Mouse (Mus musculus): ENCODE data around the gene Triobp. TPM values are rescaled to one million over a fixed set of nuclear protein-coding genes. Genes with fewer than 3 reads are reported as not detected.

The Triobp gene
- polyA plus RNA-seq, 1 experiment from 2014 or later, result 33.0 TPM

DNA sequence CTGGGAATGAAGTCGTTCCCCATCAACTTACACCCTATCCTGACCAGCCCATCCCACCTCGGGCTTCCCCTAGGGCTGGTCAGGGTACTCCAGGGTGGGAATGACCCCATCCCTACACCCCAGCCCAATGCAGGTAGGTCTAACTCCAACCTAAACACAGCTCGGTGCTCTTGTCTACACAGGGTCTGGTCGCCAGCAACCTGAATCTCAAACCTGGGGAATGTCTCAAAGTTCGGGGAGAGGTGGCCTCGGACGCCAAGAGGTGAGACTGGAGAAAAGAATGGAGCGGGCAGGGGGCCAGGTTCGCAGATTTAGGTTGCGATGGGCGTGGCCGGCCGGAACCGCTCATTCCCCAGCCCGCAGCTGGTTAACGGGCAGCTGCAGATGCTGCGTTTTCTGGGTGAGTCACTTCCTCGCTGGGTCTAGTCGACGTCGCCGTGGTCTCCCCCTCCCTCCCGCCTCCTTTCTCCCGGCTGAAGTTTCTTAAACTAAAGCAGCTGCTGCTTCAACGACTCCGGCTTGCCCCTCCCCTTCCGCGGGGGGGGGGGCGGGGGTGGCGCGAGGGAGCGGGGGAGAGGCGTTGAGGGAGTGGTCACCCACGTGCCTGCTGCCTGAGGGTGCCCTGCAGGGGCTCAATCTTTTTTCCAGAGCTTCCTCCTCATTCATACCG, 19.6 kb upstream of the Triobp start:
- no peak for TF ChIP-seq CTCF (IDR thresholded peaks at IDR 0.05; ENCODE audit: low read depth)
- H3K4me1 ChIP-seq (replicated peaks; ENCODE audit: insufficient read depth, low read length), result peaks cover 25% of the 10 kb centered on the region
- under 1% methylated on average over 31 of the region's 35 CpGs for WGBS
- H3K9me3 ChIP-seq (replicated peaks; ENCODE audit: low read length), result no peaks in the 10 kb centered on the region
- no peaks in the 10 kb centered on the region for H3K36me3 ChIP-seq (ENCODE audit: insufficient read depth, low read length)
- peak overlapping the region; percentile 39 for H3K4me3 ChIP-seq (replicated peaks; ENCODE audit: low read depth, low read length)
- ATAC-seq (replicated peaks; ENCODE audit: low FRiP score, low read depth) (peak; percentile 41), DNase-seq (ENCODE audit: low spot score) (peak; percentile 96)
- peak overlapping the region; percentile 70 for H3K4me2 ChIP-seq (ENCODE audit: low read length)
- H3K27ac ChIP-seq, result peak overlapping the region; percentile 86
- no peaks in the 10 kb centered on the region for H3K27me3 ChIP-seq (ENCODE audit: insufficient read depth, low read length)
- H3K9ac ChIP-seq (ENCODE audit: low read depth, low read length), result peak overlapping the region; percentile 58; the same call in 1 of the 2 replicates

DNA sequence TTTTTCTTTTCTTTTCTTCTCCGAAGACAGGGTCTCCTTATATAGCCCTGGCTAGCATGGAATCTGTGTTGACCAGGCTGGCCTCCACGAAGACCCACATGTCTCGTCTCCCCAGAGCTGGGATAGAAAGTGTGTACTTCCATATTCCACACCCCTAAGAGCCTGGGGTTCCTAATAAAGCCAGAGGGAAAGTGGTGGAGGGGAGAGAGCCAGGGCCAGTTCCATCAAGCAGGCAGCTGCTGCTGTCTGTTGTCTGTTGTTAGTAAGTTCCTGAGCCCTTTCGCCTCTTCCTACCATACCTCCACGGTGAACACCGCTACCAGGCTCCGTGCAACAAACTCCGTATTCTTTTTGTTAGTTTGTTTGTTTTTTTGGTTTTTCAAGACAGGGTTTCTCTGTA, 19.0 kb upstream of the Triobp start:
- 50% methylated on average over 8 of the region's 8 CpGs for WGBS
- Histone ChIP-seq H3K9ac (ENCODE audit: low read depth, low read length) (no peak overlapping the region), H3K27ac (no peak overlapping the region; the same call in 1 of the 2 replicates), H3K27me3 (ENCODE audit: insufficient read depth, low read length) (no peaks in the 10 kb centered on the region), H3K4me3 (replicated peaks; ENCODE audit: low read depth, low read length) (no peak overlapping the region), H3K36me3 (ENCODE audit: insufficient read depth, low read length) (no peaks in the 10 kb centered on the region), H3K4me1 (replicated peaks; ENCODE audit: insufficient read depth, low read length) (peaks cover 25% of the 10 kb centered on the region), H3K4me2 (ENCODE audit: low read length) (peak overlapping the region; percentile 70), H3K9me3 (replicated peaks; ENCODE audit: low read length) (no peaks in the 10 kb centered on the region)
- TF ChIP-seq CTCF (IDR thresholded peaks at IDR 0.05; ENCODE audit: low read depth), result no peak
- no peak for ATAC-seq (replicated peaks; ENCODE audit: low FRiP score, low read depth)
- DNase-seq (ENCODE audit: low spot score), result no peak

DNA sequence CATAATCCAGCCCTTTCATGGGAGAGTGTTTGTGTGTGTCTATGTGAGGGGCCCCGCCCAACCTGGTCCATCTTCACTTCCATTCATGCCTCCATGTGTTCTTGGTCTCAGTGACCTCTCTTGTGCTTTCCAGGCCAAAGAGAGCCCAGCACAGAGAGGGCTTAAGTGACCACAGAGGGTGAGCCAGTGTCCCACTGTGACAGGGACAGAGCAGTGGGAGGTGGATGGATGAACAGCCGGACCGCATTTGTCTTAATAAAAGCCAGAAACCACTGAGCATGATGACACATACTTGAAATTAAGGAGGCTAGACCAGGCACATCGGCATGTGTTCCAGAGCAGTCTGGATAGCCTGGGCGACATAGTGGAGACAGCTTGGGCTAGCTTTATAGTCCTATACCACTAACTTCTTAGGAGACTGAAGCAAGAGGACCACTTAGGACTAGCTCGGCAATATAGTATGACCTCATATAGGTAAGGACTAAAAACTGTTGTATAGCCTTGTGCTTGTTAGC, 17.3 kb upstream of the Triobp start:
- ATAC-seq (replicated peaks; ENCODE audit: low FRiP score, low read depth), result no peak
- WGBS, result 93% methylated on average over 6 of the region's 6 CpGs
- no peak overlapping the region for H3K4me2 ChIP-seq (ENCODE audit: low read length)

DNA sequence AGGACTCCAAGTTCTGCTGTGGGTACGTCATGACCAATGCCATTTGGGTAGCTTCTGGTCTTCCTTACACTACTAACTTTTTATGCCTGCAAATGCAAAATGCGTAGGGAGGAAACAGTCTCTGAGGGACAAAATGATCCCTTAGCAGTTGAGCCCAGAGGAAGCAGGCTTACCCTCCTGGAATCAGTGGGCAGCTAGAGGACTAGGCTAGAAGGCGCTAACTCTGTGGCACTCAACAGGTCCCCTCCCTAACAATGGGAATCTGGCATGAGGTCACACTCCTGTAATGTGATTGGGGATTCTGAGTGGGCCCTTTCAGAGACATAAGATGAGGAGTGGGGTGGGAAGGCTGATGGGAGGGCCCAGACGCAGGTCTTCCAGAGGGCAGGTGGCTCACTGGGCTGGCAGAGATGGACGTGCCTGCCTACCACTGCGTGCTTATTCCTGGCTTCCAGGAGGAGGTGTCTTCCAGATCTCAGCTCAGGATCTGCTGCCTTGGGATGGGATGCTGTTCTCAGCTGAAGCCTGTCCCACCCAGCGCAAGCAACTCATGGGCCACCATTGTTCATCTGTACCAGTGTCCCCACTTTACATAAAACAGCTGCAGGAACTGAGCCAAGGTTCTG, 16.6 kb upstream of the Triobp start:
- Histone ChIP-seq H3K27ac (no peak overlapping the region), H3K4me2 (ENCODE audit: low read length) (no peak overlapping the region), H3K4me3 (replicated peaks; ENCODE audit: low read depth, low read length) (no peak overlapping the region), H3K9me3 (replicated peaks; ENCODE audit: low read length) (no peaks in the 10 kb centered on the region), H3K36me3 (ENCODE audit: insufficient read depth, low read length) (no peaks in the 10 kb centered on the region), H3K9ac (ENCODE audit: low read depth, low read length) (no peak overlapping the region), H3K4me1 (replicated peaks; ENCODE audit: insufficient read depth, low read length) (peaks cover 21% of the 10 kb centered on the region), H3K27me3 (ENCODE audit: insufficient read depth, low read length) (no peaks in the 10 kb centered on the region)
- WGBS, result 87% methylated on average over 7 of the region's 7 CpGs
- no peak for TF ChIP-seq CTCF (IDR thresholded peaks at IDR 0.05; ENCODE audit: low read depth)
- DNase-seq (ENCODE audit: low spot score) (no peak), ATAC-seq (replicated peaks; ENCODE audit: low FRiP score, low read depth) (no peak)

More for the DNA sequence above, 17.3 kb upstream of the Triobp start:
- no peak overlapping the region for H3K27ac ChIP-seq
- no peak for DNase-seq (ENCODE audit: low spot score)
- no peaks in the 10 kb centered on the region for H3K9me3 ChIP-seq (replicated peaks; ENCODE audit: low read length)
- H3K27me3 ChIP-seq (ENCODE audit: insufficient read depth, low read length), result no peaks in the 10 kb centered on the region
- peaks cover 22% of the 10 kb centered on the region for H3K4me1 ChIP-seq (replicated peaks; ENCODE audit: insufficient read depth, low read length)
- no peak overlapping the region for H3K4me3 ChIP-seq (replicated peaks; ENCODE audit: low read depth, low read length)
- H3K9ac ChIP-seq (ENCODE audit: low read depth, low read length), result no peak overlapping the region
- TF ChIP-seq CTCF (IDR thresholded peaks at IDR 0.05; ENCODE audit: low read depth), result no peak
- H3K36me3 ChIP-seq (ENCODE audit: insufficient read depth, low read length), result no peaks in the 10 kb centered on the region

DNA sequence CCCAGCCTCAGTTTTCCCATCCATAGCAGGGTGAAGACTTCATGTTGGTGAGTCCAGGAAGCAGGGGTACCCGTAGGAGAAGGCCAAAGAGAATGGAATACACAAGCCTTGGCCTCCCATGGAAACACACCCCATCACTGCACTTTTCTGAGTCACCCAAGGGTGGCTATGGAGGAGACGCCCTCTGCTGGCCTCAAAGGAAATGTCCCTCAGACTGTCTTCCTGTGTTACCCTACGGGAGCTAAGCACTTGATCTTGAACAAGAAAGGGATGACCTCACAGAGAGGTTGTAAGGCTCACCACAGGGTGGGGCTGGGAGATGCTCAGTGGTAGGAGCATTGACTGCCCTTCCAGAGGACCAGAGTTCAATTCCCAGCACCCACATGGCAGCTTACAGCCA, 15.9 kb upstream of the Triobp start:
- peak; percentile 77 for TF ChIP-seq CTCF (IDR thresholded peaks at IDR 0.05; ENCODE audit: low read depth)
- Histone ChIP-seq H3K9ac (ENCODE audit: low read depth, low read length) (no peak overlapping the region), H3K27me3 (ENCODE audit: insufficient read depth, low read length) (no peaks in the 10 kb centered on the region), H3K4me3 (replicated peaks; ENCODE audit: low read depth, low read length) (no peak overlapping the region), H3K4me1 (replicated peaks; ENCODE audit: insufficient read depth, low read length) (peaks cover 17% of the 10 kb centered on the region), H3K4me2 (ENCODE audit: low read length) (no peak overlapping the region), H3K27ac (no peak overlapping the region), H3K9me3 (replicated peaks; ENCODE audit: low read length) (no peaks in the 10 kb centered on the region), H3K36me3 (ENCODE audit: insufficient read depth, low read length) (no peaks in the 10 kb centered on the region)
- ATAC-seq (replicated peaks; ENCODE audit: low FRiP score, low read depth) (no peak), DNase-seq (ENCODE audit: low spot score) (peak; percentile 68)
- 17% methylated on average over 3 of the region's 3 CpGs for WGBS

DNA sequence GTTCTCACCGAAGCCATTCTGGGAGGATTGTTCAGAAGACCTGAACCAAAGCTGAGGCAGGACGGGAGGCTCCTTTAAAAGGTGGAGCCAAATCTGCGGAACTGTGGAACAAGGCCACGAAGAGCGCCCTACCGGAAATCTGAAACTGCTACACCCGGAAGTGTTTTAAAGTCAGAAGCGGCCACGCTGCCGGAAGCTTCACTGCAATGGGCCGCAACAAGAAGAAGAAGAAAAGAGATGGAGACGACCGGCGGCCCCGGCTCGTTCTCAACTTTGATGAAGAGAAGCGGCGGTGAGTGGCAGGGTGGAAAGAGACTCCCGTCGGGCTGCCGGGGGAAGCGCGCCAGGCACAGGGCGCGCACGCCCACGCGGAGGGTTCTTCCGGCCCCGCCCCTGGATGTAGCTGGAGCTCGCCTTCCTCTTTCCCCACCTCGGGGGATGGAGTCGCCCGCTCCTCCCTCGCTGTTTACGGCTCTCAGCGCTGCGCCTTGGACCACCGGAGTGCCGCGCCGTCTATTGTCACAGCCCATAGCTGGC, 12.7 kb upstream of the Triobp start, which contains the start of gene Nol12:
Gene Nol12 (plus strand): TSS at position 150 of the 537 bp plus-strand sequence.
- no peaks in the 10 kb centered on the region for H3K27me3 ChIP-seq (ENCODE audit: insufficient read depth, low read length)
- peaks cover 22% of the 10 kb centered on the region for H3K36me3 ChIP-seq (ENCODE audit: insufficient read depth, low read length)
- peak within 1 kb of the TSS; percentile 82 for H3K4me2 ChIP-seq (ENCODE audit: low read length)
- peak within 1 kb of the TSS; percentile 74 for H3K9ac ChIP-seq (ENCODE audit: low read depth, low read length)
- WGBS, result under 1% methylated on average over 39 of the region's 42 CpGs
- H3K27ac ChIP-seq, result peak within 1 kb of the TSS; percentile 37; the same call in 1 of the 2 replicates
- 0 out of 2 replicates have a peak, but pooled peaks cover 6% of the 10 kb centered on the region for H3K4me1 ChIP-seq (replicated peaks; ENCODE audit: insufficient read depth, low read length)
- peak within 1 kb of the TSS; percentile 66 for H3K4me3 ChIP-seq (replicated peaks; ENCODE audit: low read depth, low read length)
- TF ChIP-seq CTCF (IDR thresholded peaks at IDR 0.05; ENCODE audit: low read depth), result peak; percentile 15; the same call in 1 of the 2 replicates
- no peaks in the 10 kb centered on the region for H3K9me3 ChIP-seq (replicated peaks; ENCODE audit: low read length)
- DNase-seq (ENCODE audit: low spot score), result peak; percentile 96
- peak; percentile 73 for ATAC-seq (replicated peaks; ENCODE audit: low FRiP score, low read depth)

Data from kidney, postnatal 0 days (tissue).